Mouse (Mus musculus) hindbrain, embryonic 11.5 days (tissue): ENCODE measurements around the gene Sub1. TPM values are rescaled to one million over a fixed set of nuclear protein-coding genes. Genes with fewer than 3 reads are reported as not detected.

ENCODE experiments used
- ATAC-seq: fragments of 200-750 bp; cut with Nextera tagmentation; 2 replicates; pipeline ENCODE4 v1.8.0; 2017; ENCODE audit warnings: mild to moderate bottlenecking, moderate TSS enrichment, moderate library complexity; ENCODE audit not compliant: low FRiP score
- DNase-seq: peaks from one replicate; pipeline ENCODE4 v3.0.0-alpha.2; 2015; ENCODE audit warnings: low spot score
- H3K27ac ChIP-seq: fragments of 300-500 bp; sonication (generic); 2 replicates; pipeline ENCODE4 v1.5.1; 2014; ENCODE audit warnings: mild to moderate bottlenecking, low read depth, low read length
- H3K27me3 ChIP-seq: fragments of 300-500 bp; sonication (generic); 2 replicates; pipeline ENCODE4 v1.6.1; 2014; ENCODE audit warnings: mild to moderate bottlenecking, low read length, moderate library complexity, mixed read lengths; ENCODE audit not compliant: control insufficient read depth, insufficient read depth
- H3K36me3 ChIP-seq: fragments of 300-500 bp; sonication (generic); 2 replicates; pipeline ENCODE4 v1.6.1; 2014; ENCODE audit warnings: mild to moderate bottlenecking, low read length, moderate library complexity, mixed read lengths; ENCODE audit not compliant: control insufficient read depth, insufficient read depth
- H3K4me1 ChIP-seq: fragments of 300-500 bp; sonication (generic); replicated peaks from 2 replicates; pipeline ENCODE4 v1.6.1; 2014; ENCODE audit warnings: low read length, mixed read lengths; ENCODE audit not compliant: control insufficient read depth, insufficient read depth
- H3K4me2 ChIP-seq: fragments of 300-500 bp; sonication (generic); replicated peaks from 2 replicates; pipeline ENCODE4 v1.6.1; 2014; ENCODE audit warnings: mild to moderate bottlenecking, low read depth, low read length
- H3K4me3 ChIP-seq: fragments of 300-500 bp; sonication (generic); 2 replicates; pipeline ENCODE4 v1.5.1; 2014; ENCODE audit warnings: low read depth, low read length
- H3K9ac ChIP-seq: fragments of 300-500 bp; sonication (generic); 2 replicates; pipeline ENCODE4 v1.6.1; 2014; ENCODE audit warnings: low read depth, low read length
- H3K9me3 ChIP-seq: fragments of 300-500 bp; sonication (generic); 2 replicates; pipeline ENCODE4 v1.6.1; 2016; ENCODE audit warnings: low read length; ENCODE audit not compliant: control insufficient read depth
- WGBS: fragments of 180-500 bp; shearing (Covaris S2); extraction: QIAGEN DNeasy Blood & Tissue Kit; methylation state at CpG from one replicate; pipeline ENCODE4 v1.1.7; 2014; 5-methylcytosine and 5-hydroxymethylcytosine counted together
- polyA plus RNA-seq: library from polyadenylated mRNA; unstranded; fragments of >200 nt; fragmentation: Nextera tagmentation; extraction: Ambion mirVana; gene quantifications from 2 replicates; pipeline ENCODE4 v1.2.1, GENCODE M21; 2014

Gene Sub1
- polyA plus RNA-seq, 1 experiment from 2014 or later, result 727 TPM

- H3K27me3 ChIP-seq, result no peaks in the 10 kb centered on the region
- H3K4me3 ChIP-seq, result no peak overlapping the region
- no peak overlapping the region for H3K4me2 ChIP-seq
- H3K9ac ChIP-seq, result no peak overlapping the region
- peaks cover 12% of the 10 kb centered on the region; the same call in 1 of the 2 replicates for H3K36me3 ChIP-seq
- no peak for DNase-seq
- no peak for ATAC-seq
- H3K9me3 ChIP-seq, result no peaks in the 10 kb centered on the region
- H3K27ac ChIP-seq, result no peak overlapping the region
- H3K4me1 ChIP-seq, result no peaks in the 10 kb centered on the region
- WGBS, result 90% methylated on average over 2 of the region's 2 CpGs
These were observed 8.9 kb downstream of the Sub1 start for GRCm38 (mm10) chr15:11987892-11988291.

- ATAC-seq (no peak), DNase-seq (no peak)
- Histone ChIP-seq H3K27me3 (no peaks in the 10 kb centered on the region), H3K9me3 (no peaks in the 10 kb centered on the region), H3K4me3 (no peak overlapping the region), H3K4me2 (no peak overlapping the region), H3K9ac (no peak overlapping the region), H3K27ac (no peak overlapping the region), H3K4me1 (no peaks in the 10 kb centered on the region), H3K36me3 (peaks cover 4% of the 10 kb centered on the region; the same call in 1 of the 2 replicates)
- WGBS, result 91% methylated on average over 2 of the region's 2 CpGs
These were observed 14.8 kb downstream of the Sub1 start for GRCm38 (mm10) chr15:11981985-11982384.

GRCm38 (mm10) chr15:11981501-11981900 is 15.3 kb downstream of the Sub1 start:
- H3K4me1 ChIP-seq, result no peaks in the 10 kb centered on the region
- H3K9me3 ChIP-seq, result no peaks in the 10 kb centered on the region
- H3K4me3 ChIP-seq, result no peak overlapping the region
- no peak overlapping the region for H3K27ac ChIP-seq
- WGBS, result 94% methylated on average over 8 of the region's 8 CpGs
- no peaks in the 10 kb centered on the region for H3K27me3 ChIP-seq
- H3K4me2 ChIP-seq, result no peak overlapping the region
- H3K36me3 ChIP-seq, result peaks cover 4% of the 10 kb centered on the region; the same call in 1 of the 2 replicates
- no peak for DNase-seq
- ATAC-seq, result no peak
- no peak overlapping the region for H3K9ac ChIP-seq

GRCm38 (mm10) chr15:11978175-11978574 is 18.6 kb downstream of the Sub1 start:
- no peak overlapping the region for H3K4me2 ChIP-seq
- ATAC-seq (no peak), DNase-seq (no peak)
- no peaks in the 10 kb centered on the region for H3K27me3 ChIP-seq
- no peak overlapping the region for H3K27ac ChIP-seq
- H3K9me3 ChIP-seq, result no peaks in the 10 kb centered on the region
- WGBS, result 91% methylated on average over 2 of the region's 2 CpGs
- no peak overlapping the region for H3K4me3 ChIP-seq
- H3K36me3 ChIP-seq, result no peaks in the 10 kb centered on the region
- H3K9ac ChIP-seq, result no peak overlapping the region
- no peaks in the 10 kb centered on the region for H3K4me1 ChIP-seq

- Histone ChIP-seq H3K9me3 (no peaks in the 10 kb centered on the region), H3K4me1 (no peaks in the 10 kb centered on the region), H3K4me3 (no peak overlapping the region), H3K27ac (no peak overlapping the region), H3K36me3 (no peaks in the 10 kb centered on the region), H3K27me3 (no peaks in the 10 kb centered on the region), H3K4me2 (no peak overlapping the region), H3K9ac (no peak overlapping the region)
- WGBS, result 86% methylated on average over 1 of the region's 1 CpGs
- no peak for ATAC-seq
- no peak for DNase-seq
These were observed 19.7 kb downstream of the Sub1 start for GRCm38 (mm10) chr15:11977071-11977470.

- no peaks in the 10 kb centered on the region for H3K36me3 ChIP-seq
- H3K4me1 ChIP-seq, result no peaks in the 10 kb centered on the region
- no peak overlapping the region for H3K4me3 ChIP-seq
- H3K9ac ChIP-seq, result no peak overlapping the region
- ATAC-seq (no peak), DNase-seq (no peak)
- 94% methylated on average over 9 of the region's 9 CpGs for WGBS
- H3K27me3 ChIP-seq, result no peaks in the 10 kb centered on the region
- H3K4me2 ChIP-seq, result no peak overlapping the region
- H3K9me3 ChIP-seq, result no peaks in the 10 kb centered on the region
- H3K27ac ChIP-seq, result no peak overlapping the region
These were observed 20.9 kb downstream of the Sub1 start for GRCm38 (mm10) chr15:11975836-11976235.

GRCm38 (mm10) chr15:11971854-11972420 is 24.8 kb downstream of the Sub1 start:
- Histone ChIP-seq H3K4me3 (no peak overlapping the region), H3K9me3 (no peaks in the 10 kb centered on the region), H3K36me3 (no peaks in the 10 kb centered on the region), H3K9ac (no peak overlapping the region), H3K4me1 (no peaks in the 10 kb centered on the region), H3K27ac (no peak overlapping the region), H3K27me3 (no peaks in the 10 kb centered on the region), H3K4me2 (no peak overlapping the region)
- ATAC-seq, result peak; percentile 76
- DNase-seq, result peak; percentile 83
- WGBS, result 29% methylated on average over 13 of the region's 13 CpGs

- Histone ChIP-seq H3K36me3 (no peaks in the 10 kb centered on the region), H3K4me1 (no peaks in the 10 kb centered on the region), H3K4me3 (no peak overlapping the region), H3K27me3 (no peaks in the 10 kb centered on the region), H3K9me3 (no peaks in the 10 kb centered on the region), H3K27ac (no peak overlapping the region), H3K9ac (no peak overlapping the region), H3K4me2 (no peak overlapping the region)
- ATAC-seq (no peak), DNase-seq (no peak)
- 82% methylated on average over 10 of the region's 10 CpGs for WGBS
These were observed 26.2 kb downstream of the Sub1 start for GRCm38 (mm10) chr15:11970621-11971020.

- 93% methylated on average over 9 of the region's 9 CpGs for WGBS
- Histone ChIP-seq H3K9me3 (no peaks in the 10 kb centered on the region), H3K27me3 (no peaks in the 10 kb centered on the region), H3K4me1 (no peaks in the 10 kb centered on the region), H3K36me3 (no peaks in the 10 kb centered on the region), H3K27ac (no peak overlapping the region), H3K4me2 (no peak overlapping the region), H3K4me3 (no peak overlapping the region), H3K9ac (no peak overlapping the region)
- ATAC-seq, result no peak
- no peak for DNase-seq
These were observed 27.9 kb downstream of the Sub1 start for GRCm38 (mm10) chr15:11968851-11969250.
